Mouse (Mus musculus) intestine, embryonic 16.5 days (tissue): ENCODE results near the gene Gzme. TPM values are rescaled to one million over a fixed set of nuclear protein-coding genes. Genes with fewer than 3 reads are reported as not detected.
"Not testable (repeated sequence)": the region's sequence is repeated elsewhere in the genome, so short reads cannot be mapped to it uniquely, and the experiment has no call there.

Source experiments
- ATAC-seq: fragments of 200-750 bp; cut with Nextera tagmentation; 2 replicates; pipeline ENCODE4 v1.8.0; 2017; ENCODE audit warnings: moderate TSS enrichment, moderate library complexity
- H3K27ac ChIP-seq: fragments of 300-500 bp; sonication (generic); 2 replicates; pipeline ENCODE4 v1.5.1; 2014; ENCODE audit warnings: mild to moderate bottlenecking, low read length
- H3K27me3 ChIP-seq: fragments of 300-500 bp; sonication (generic); replicated peaks from 2 replicates; pipeline ENCODE4 v1.6.1; 2014; ENCODE audit warnings: low read length, control low read depth, mixed read lengths; ENCODE audit not compliant: control insufficient read depth, insufficient read depth
- H3K36me3 ChIP-seq: fragments of 300-500 bp; sonication (generic); 2 replicates; pipeline ENCODE4 v1.6.1; 2014; ENCODE audit warnings: low read length, control low read depth; ENCODE audit not compliant: control insufficient read depth, insufficient read depth
- H3K4me1 ChIP-seq: fragments of 300-500 bp; sonication (generic); 2 replicates; pipeline ENCODE4 v1.6.1; 2014; ENCODE audit warnings: low read length, control low read depth, mixed read lengths; ENCODE audit not compliant: control insufficient read depth, insufficient read depth
- H3K4me2 ChIP-seq: fragments of 300-500 bp; sonication (generic); 2 replicates; pipeline ENCODE4 v1.6.1; 2014; ENCODE audit warnings: low read depth, low read length, control low read depth
- H3K4me3 ChIP-seq: fragments of 300-500 bp; sonication (generic); 2 replicates; pipeline ENCODE4 v1.5.1; 2014; ENCODE audit warnings: mild to moderate bottlenecking, low read length
- H3K9ac ChIP-seq: fragments of 300-500 bp; sonication (generic); 2 replicates; pipeline ENCODE4 v1.6.1; 2014; ENCODE audit warnings: low read depth, low read length
- H3K9me3 ChIP-seq: fragments of 300-500 bp; sonication (generic); 2 replicates; pipeline ENCODE4 v1.6.1; 2016; ENCODE audit warnings: low read length, control low read depth; ENCODE audit not compliant: control insufficient read depth
- WGBS: fragments of 180-500 bp; shearing (Covaris S2); extraction: QIAGEN DNeasy Blood & Tissue Kit; methylation state at CpG from one replicate; pipeline ENCODE4 v1.1.7; 2014; 5-methylcytosine and 5-hydroxymethylcytosine counted together
- polyA plus RNA-seq: library from polyadenylated mRNA; unstranded; fragments of >200 nt; fragmentation: Nextera tagmentation; extraction: Ambion mirVana; gene quantifications from 2 replicates; pipeline ENCODE4 v1.2.1, GENCODE M21; 2015

The Gzme gene
- not detected in 2 replicates for polyA plus RNA-seq

GRCm38 (mm10) chr14:56120525-56120924, at the start of gene Gzme:
Gene Gzme, minus strand, starts transcription at chr14:56120625.
- Histone ChIP-seq H3K36me3 (no peaks in the 10 kb centered on the region), H3K9me3 (no peaks in the 10 kb centered on the region), H3K9ac (no peak within 1 kb of the TSS), H3K4me1 (no peaks in the 10 kb centered on the region), H3K27ac (no peak within 1 kb of the TSS), H3K4me2 (no peak within 1 kb of the TSS), H3K4me3 (no peak within 1 kb of the TSS), H3K27me3 (no peaks in the 10 kb centered on the region)
- no peak for ATAC-seq

GRCm38 (mm10) chr14:56168009-56168408, 47.6 kb upstream of the Gzme start:
- Histone ChIP-seq H3K4me1 (no peaks in the 10 kb centered on the region), H3K36me3 (no peaks in the 10 kb centered on the region), H3K4me2 (no peak overlapping the region), H3K9me3 (no peaks in the 10 kb centered on the region), H3K9ac (no peak overlapping the region), H3K4me3 (no peak overlapping the region), H3K27ac (no peak overlapping the region), H3K27me3 (no peaks in the 10 kb centered on the region)
- WGBS: 74% methylated on average over 6 of the region's 6 CpGs
- no peak for ATAC-seq

- WGBS: 81% methylated on average over 2 of the region's 2 CpGs
- no peaks in the 10 kb centered on the region for H3K4me1 ChIP-seq
- H3K9me3 ChIP-seq: no peaks in the 10 kb centered on the region
- no peak for ATAC-seq
- no peak overlapping the region for H3K9ac ChIP-seq
- no peak overlapping the region for H3K4me3 ChIP-seq
- no peak overlapping the region for H3K4me2 ChIP-seq
- no peaks in the 10 kb centered on the region for H3K36me3 ChIP-seq
- H3K27ac ChIP-seq: no peak overlapping the region
- H3K27me3 ChIP-seq: no peaks in the 10 kb centered on the region
Observed at GRCm38 (mm10) chr14:56162109-56162508, 41.7 kb upstream of the Gzme start.

DNA sequence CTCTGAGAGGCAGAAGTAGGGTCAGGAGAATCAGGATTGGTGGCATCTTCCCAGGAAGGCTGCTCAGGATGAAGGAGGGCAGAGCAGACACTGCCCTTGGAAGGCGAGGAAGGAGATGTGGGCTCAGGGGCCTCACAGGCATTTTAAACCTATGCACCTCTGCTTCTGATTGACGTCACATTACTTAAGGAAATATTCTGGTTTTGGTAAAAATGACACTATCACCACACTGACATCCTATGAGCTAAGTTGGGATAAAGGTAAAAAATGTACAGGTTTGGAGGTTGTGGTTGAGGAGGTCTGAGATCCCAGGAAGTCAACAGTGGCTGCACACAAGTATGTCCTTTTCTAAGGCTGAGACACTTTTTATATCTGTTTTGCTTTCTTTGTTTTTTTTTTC, 39.1 kb upstream of the Gzme start, which contains the start of gene Gzmg:
Gene Gzmg (minus strand): TSS at position 101 of the 400 bp plus-strand sequence.
- H3K4me1 ChIP-seq, ATAC-seq, H3K4me2 ChIP-seq, H3K27me3 ChIP-seq, H3K36me3 ChIP-seq, H3K4me3 ChIP-seq, H3K9me3 ChIP-seq, H3K27ac ChIP-seq, H3K9ac ChIP-seq: not testable (repeated sequence)
- 89% methylated on average over 2 of the region's 2 CpGs for WGBS

DNA sequence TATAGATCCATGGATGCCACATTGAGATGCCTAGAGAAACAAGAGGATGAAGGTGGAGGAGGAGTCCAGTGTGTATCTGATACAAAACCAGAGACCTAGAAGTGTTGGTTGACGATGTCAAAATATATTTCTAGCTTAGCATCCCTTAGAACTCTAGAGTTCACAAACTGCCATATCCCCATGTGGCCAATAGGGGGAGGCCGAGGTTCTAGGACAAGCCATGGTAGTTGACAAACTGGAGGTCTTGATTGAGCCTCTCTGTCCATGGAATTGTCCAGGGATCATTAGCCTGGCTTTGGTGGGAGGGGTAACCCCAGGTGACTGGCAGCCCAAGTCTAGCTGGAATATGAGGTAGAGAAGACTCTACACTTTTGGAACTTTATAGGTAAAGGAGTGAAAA, 34.9 kb upstream of the Gzme start:
- Histone ChIP-seq H3K36me3 (no peaks in the 10 kb centered on the region), H3K27ac (no peak overlapping the region), H3K4me3 (no peak overlapping the region), H3K4me1 (no peaks in the 10 kb centered on the region), H3K27me3 (no peaks in the 10 kb centered on the region), H3K9me3 (no peaks in the 10 kb centered on the region), H3K9ac (no peak overlapping the region), H3K4me2 (no peak overlapping the region)
- 79% methylated on average over 2 of the region's 2 CpGs for WGBS
- no peak for ATAC-seq

- not testable (repeated sequence) for H3K4me2 ChIP-seq, H3K4me1 ChIP-seq, H3K36me3 ChIP-seq, H3K27me3 ChIP-seq, H3K9me3 ChIP-seq, H3K27ac ChIP-seq, ATAC-seq, H3K9ac ChIP-seq, H3K4me3 ChIP-seq
- 79% methylated on average over 1 of the region's 1 CpGs for WGBS
Observed at GRCm38 (mm10) chr14:56133675-56134074, 13.2 kb upstream of the Gzme start.

DNA sequence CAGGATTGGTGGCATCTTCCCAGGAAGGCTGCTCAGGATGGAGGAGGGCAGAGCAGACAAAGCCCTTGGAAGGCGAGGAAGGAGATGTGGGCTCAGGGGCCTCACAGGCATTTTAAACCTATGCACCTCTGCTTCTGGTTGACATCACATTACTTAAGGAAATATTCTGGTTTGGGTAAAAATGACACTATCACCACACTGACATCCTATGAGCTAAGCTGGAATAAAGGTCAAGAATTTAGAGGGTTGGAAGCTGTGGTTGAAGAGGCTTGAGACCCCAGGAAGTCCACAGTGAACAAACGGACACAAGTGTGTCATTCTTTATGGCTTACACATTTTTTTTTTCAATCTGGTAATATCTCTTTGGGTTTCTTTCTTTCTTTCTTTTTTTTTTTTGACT, 12.1 kb upstream of the Gzme start, which contains the start of gene Gzmd:
Gene Gzmd (minus strand): TSS at position 101 of the 400 bp plus-strand sequence.
- not testable (repeated sequence) for H3K9ac ChIP-seq, ATAC-seq, H3K27me3 ChIP-seq, H3K9me3 ChIP-seq, H3K4me2 ChIP-seq, H3K4me1 ChIP-seq, H3K4me3 ChIP-seq, H3K36me3 ChIP-seq, H3K27ac ChIP-seq
- 78% methylated on average over 2 of the region's 2 CpGs for WGBS

- Histone ChIP-seq H3K36me3 (no peaks in the 10 kb centered on the region), H3K27me3 (no peaks in the 10 kb centered on the region), H3K27ac (no peak overlapping the region), H3K9me3 (no peaks in the 10 kb centered on the region), H3K4me1 (no peaks in the 10 kb centered on the region), H3K4me2 (no peak overlapping the region), H3K4me3 (no peak overlapping the region), H3K9ac (no peak overlapping the region)
- ATAC-seq: no peak
- 52% methylated on average over 3 of the region's 3 CpGs for WGBS
Observed at GRCm38 (mm10) chr14:56128341-56128740, 7.9 kb upstream of the Gzme start.

DNA sequence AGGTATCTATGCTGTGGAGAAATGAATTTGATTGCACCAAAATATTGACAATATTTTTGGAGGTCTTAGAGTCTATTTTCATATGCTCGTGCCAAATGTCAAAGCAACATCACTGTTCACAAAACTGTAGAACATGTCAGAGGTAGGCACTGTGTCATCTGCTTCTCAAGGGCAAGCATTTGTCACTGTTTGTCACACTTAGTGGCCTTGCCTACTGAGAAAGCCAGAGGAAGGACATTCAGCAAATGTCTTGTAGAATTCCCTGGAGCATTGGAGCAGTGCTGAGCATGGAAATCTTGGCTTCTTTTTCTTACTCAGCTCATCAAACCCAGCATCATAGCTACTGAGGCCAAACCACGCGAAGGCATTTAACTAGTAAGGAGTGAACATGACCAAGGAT, 3.1 kb upstream of the Gzme start:
- Histone ChIP-seq H3K27me3 (no peaks in the 10 kb centered on the region), H3K4me2 (no peak overlapping the region), H3K9me3 (no peaks in the 10 kb centered on the region), H3K36me3 (no peaks in the 10 kb centered on the region), H3K4me3 (no peak overlapping the region), H3K27ac (no peak overlapping the region), H3K9ac (no peak overlapping the region), H3K4me1 (no peaks in the 10 kb centered on the region)
- 86% methylated on average over 3 of the region's 3 CpGs for WGBS
- ATAC-seq: no peak

DNA sequence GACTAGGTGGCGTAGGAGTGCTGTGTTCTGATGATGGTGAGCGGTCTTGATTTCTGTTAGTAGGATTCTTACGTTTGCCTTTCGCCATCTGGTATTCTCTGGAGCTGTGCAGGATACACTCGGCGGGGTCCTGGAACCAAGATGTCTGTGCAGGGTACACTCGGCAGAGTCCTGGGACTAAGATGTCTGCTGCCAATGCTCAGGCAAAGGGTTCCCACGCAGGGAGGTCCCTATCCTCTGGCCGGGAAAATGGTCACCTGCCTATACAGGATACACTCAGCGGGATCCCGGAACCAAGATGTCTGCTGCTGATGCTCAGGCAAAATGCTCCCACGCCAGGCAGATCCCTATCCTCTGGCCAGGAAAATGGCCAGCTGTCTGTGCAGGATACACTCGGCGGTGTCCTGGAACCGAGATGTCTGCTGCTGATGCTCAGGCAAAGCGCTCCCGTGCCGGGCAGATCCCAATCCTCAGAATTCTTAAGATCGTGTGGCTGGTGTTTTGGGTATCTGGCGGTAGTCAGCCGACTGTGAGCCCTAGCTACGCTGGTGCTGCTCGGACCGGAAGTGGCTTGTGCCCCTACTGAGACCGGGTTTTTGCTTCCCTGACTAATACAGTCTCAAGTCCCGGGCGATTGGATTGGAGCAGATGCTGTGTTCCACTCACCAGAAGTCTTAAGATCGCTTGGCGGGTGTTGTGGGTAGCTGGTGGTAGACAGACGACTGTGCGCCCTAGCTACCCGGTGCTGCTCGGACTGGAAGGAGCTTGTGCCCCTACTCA, 4.7 kb downstream of the Gzme start:
- not testable (repeated sequence) for ATAC-seq, H3K27ac ChIP-seq, H3K36me3 ChIP-seq, H3K4me1 ChIP-seq, H3K9ac ChIP-seq, H3K27me3 ChIP-seq, H3K9me3 ChIP-seq, H3K4me3 ChIP-seq, H3K4me2 ChIP-seq
- 91% methylated on average over 33 of the region's 33 CpGs for WGBS
